Mouse (Mus musculus) forebrain, postnatal 0 days (tissue): ENCODE results near the gene Gimap5. TPM values are rescaled to one million over a fixed set of nuclear protein-coding genes. Genes with fewer than 3 reads are reported as not detected.

Source experiments
- ATAC-seq: fragments of 200-750 bp; cut with Nextera tagmentation; 2 replicates; pipeline ENCODE4 v1.8.0; 2017; ENCODE audit warnings: mild to moderate bottlenecking, moderate library complexity
- DNase-seq: peaks from one replicate; pipeline ENCODE4 v3.0.0-alpha.2; 2015
- H3K27ac ChIP-seq: fragments of 300-500 bp; sonication (generic); 2 replicates; pipeline ENCODE4 v1.5.1; 2014; ENCODE audit warnings: low read depth, mild to moderate bottlenecking, antibody characterized with exemption, low read length, moderate library complexity, mixed read lengths
- H3K27me3 ChIP-seq: fragments of 300-500 bp; sonication (generic); 2 replicates; pipeline ENCODE4 v1.6.1; 2014; ENCODE audit warnings: mild to moderate bottlenecking, low read length, mixed read lengths; ENCODE audit not compliant: insufficient read depth
- H3K36me3 ChIP-seq: fragments of 300-500 bp; sonication (generic); 2 replicates; pipeline ENCODE4 v1.6.1; 2014; ENCODE audit warnings: mild to moderate bottlenecking, moderate library complexity; ENCODE audit not compliant: insufficient read depth
- H3K4me1 ChIP-seq: fragments of 300-500 bp; sonication (generic); 2 replicates; pipeline ENCODE4 v1.6.1; 2014; ENCODE audit warnings: antibody characterized with exemption; ENCODE audit not compliant: insufficient read depth
- H3K4me2 ChIP-seq: fragments of 300-500 bp; sonication (generic); 2 replicates; pipeline ENCODE4 v1.6.1; 2014; ENCODE audit warnings: low read depth, mild to moderate bottlenecking, moderate library complexity
- H3K4me3 ChIP-seq: fragments of 300-500 bp; sonication (generic); 2 replicates; pipeline ENCODE4 v1.5.1; 2014; ENCODE audit warnings: low read depth, low read length, mixed read lengths
- H3K9ac ChIP-seq: fragments of 300-500 bp; sonication (generic); 2 replicates; pipeline ENCODE4 v1.6.1; 2014; ENCODE audit warnings: mild to moderate bottlenecking
- H3K9me3 ChIP-seq: fragments of 300-500 bp; sonication (generic); 2 replicates; pipeline ENCODE4 v1.6.1; 2016; ENCODE audit warnings: low read length
- CTCF ChIP-seq: sonication (generic); IDR thresholded peaks from 2 replicates; pipeline ENCODE4 v1.5.1; 2016; ENCODE audit warnings: antibody characterized with exemption, control low read depth, low read depth
- WGBS: fragments of 180-500 bp; shearing (Covaris S2); extraction: QIAGEN DNeasy Blood & Tissue Kit; methylation state at CpG from one replicate; pipeline ENCODE4 v1.1.7; 2014; 5-methylcytosine and 5-hydroxymethylcytosine counted together
- polyA plus RNA-seq: library from polyadenylated mRNA; unstranded; fragments of >200 nt; fragmentation: Nextera tagmentation; extraction: Ambion mirVana; gene quantifications from 2 replicates; pipeline ENCODE4 v1.2.1, GENCODE M21; 2015
- total RNA-seq: library from RNA; depleted of rRNA; stranded (reverse); fragments of >200 nt; gene quantifications from 2 replicates; pipeline ENCODE4 v1.2.3, GENCODE M21; 2014

Gimap5 gene
- total and polyA plus RNA-seq, 2 experiments from 2014 or later: 1.4 to 1.7 TPM

GRCm38 (mm10) chr6:48740501-48741169 lies 5.4 kb upstream of the Gimap5 start:
- no peak for ATAC-seq
- Histone ChIP-seq H3K9me3 (no peaks in the 10 kb centered on the region), H3K36me3 (no peaks in the 10 kb centered on the region), H3K4me1 (no peaks in the 10 kb centered on the region), H3K9ac (no peak overlapping the region), H3K27me3 (peaks cover 19% of the 10 kb centered on the region), H3K27ac (no peak overlapping the region), H3K4me3 (no peak overlapping the region), H3K4me2 (no peak overlapping the region)
- DNase-seq: no peak
- WGBS: 70% methylated on average over 3 of the region's 3 CpGs
- TF ChIP-seq CTCF: no peak

GRCm38 (mm10) chr6:48741273-48741672 lies 4.7 kb upstream of the Gimap5 start:
- Histone ChIP-seq H3K4me3 (no peak overlapping the region), H3K4me2 (no peak overlapping the region), H3K27ac (no peak overlapping the region), H3K36me3 (no peaks in the 10 kb centered on the region), H3K9ac (no peak overlapping the region), H3K27me3 (peaks cover 19% of the 10 kb centered on the region), H3K9me3 (no peaks in the 10 kb centered on the region), H3K4me1 (no peaks in the 10 kb centered on the region)
- no peak for ATAC-seq
- WGBS: 31% methylated on average over 3 of the region's 3 CpGs
- DNase-seq: no peak
- TF ChIP-seq CTCF: no peak

GRCm38 (mm10) chr6:48741711-48742206 lies 4.2 kb upstream of the Gimap5 start:
- Histone ChIP-seq H3K27ac (no peak overlapping the region), H3K9ac (no peak overlapping the region), H3K27me3 (peaks cover 19% of the 10 kb centered on the region), H3K4me3 (peak overlapping the region; percentile 43; the same call in 1 of the 2 replicates), H3K9me3 (no peaks in the 10 kb centered on the region), H3K4me1 (no peaks in the 10 kb centered on the region), H3K36me3 (no peaks in the 10 kb centered on the region), H3K4me2 (peak overlapping the region; percentile 79)
- DNase-seq (no peak), ATAC-seq (peak; percentile 67; the same call in 1 of the 2 replicates)
- 37% methylated on average over 9 of the region's 9 CpGs for WGBS
- no peak for TF ChIP-seq CTCF

GRCm38 (mm10) chr6:48742422-48743351 lies 3.3 kb upstream of the Gimap5 start:
- H3K4me2 ChIP-seq: peak overlapping the region; percentile 79
- ATAC-seq (peak; percentile 72), DNase-seq (peak; percentile 45)
- no peak overlapping the region for H3K27ac ChIP-seq
- H3K9me3 ChIP-seq: no peaks in the 10 kb centered on the region
- H3K4me3 ChIP-seq: peak overlapping the region; percentile 43
- 6% methylated on average over 52 of the region's 52 CpGs for WGBS
- H3K27me3 ChIP-seq: peaks cover 19% of the 10 kb centered on the region
- peak overlapping the region; percentile 58 for H3K9ac ChIP-seq
- TF ChIP-seq CTCF: no peak
- H3K36me3 ChIP-seq: no peaks in the 10 kb centered on the region
- no peaks in the 10 kb centered on the region for H3K4me1 ChIP-seq

- ATAC-seq: no peak
Observed at GRCm38 (mm10) chr6:48745490-48745889, 507 bp upstream of the Gimap5 start.

GRCm38 (mm10) chr6:48747091-48747966 lies 1.3 kb downstream of the Gimap5 start:
- Histone ChIP-seq H3K9ac (no peak overlapping the region), H3K27ac (no peak overlapping the region), H3K27me3 (0 out of 2 replicates have a peak, but pooled peaks cover 3% of the 10 kb centered on the region), H3K9me3 (no peaks in the 10 kb centered on the region), H3K4me3 (no peak overlapping the region), H3K36me3 (no peaks in the 10 kb centered on the region), H3K4me2 (no peak overlapping the region), H3K4me1 (no peaks in the 10 kb centered on the region)
- no peak for ATAC-seq
- no peak for TF ChIP-seq CTCF
- 83% methylated on average over 7 of the region's 7 CpGs for WGBS
- DNase-seq: no peak

More at GRCm38 (mm10) chr6:48745490-48745889, 507 bp upstream of the Gimap5 start:
- 61% methylated on average over 2 of the region's 2 CpGs for WGBS
- H3K9ac ChIP-seq: no peak overlapping the region
- DNase-seq: no peak
- H3K4me3 ChIP-seq: no peak overlapping the region
- no peaks in the 10 kb centered on the region for H3K9me3 ChIP-seq
- peaks cover 19% of the 10 kb centered on the region for H3K27me3 ChIP-seq
- H3K4me2 ChIP-seq: no peak overlapping the region; the same call in 1 of the 2 replicates
- no peaks in the 10 kb centered on the region for H3K4me1 ChIP-seq
- H3K36me3 ChIP-seq: no peaks in the 10 kb centered on the region
- TF ChIP-seq CTCF: no peak
- no peak overlapping the region for H3K27ac ChIP-seq
